Mouse (Mus musculus) CH12F3 (cell line): ENCODE data around the gene Cbx3.

Source experiments
- in situ Hi-C: fragments of 300-500 bp; cut with MboI; formaldehyde crosslinking; loops from 2 replicates; pipeline ENCODE4 v1.14.3; 2020; ENCODE audit warnings: low sequenced_read_pairs

Gene Cbx3

GRCm38 (mm10) chr6:51470311-51471178 is at the start of gene Cbx3:
TSS of gene Cbx3 (plus strand) at chr6:51470360.
- in situ Hi-C loops: no loop called here

DNA sequence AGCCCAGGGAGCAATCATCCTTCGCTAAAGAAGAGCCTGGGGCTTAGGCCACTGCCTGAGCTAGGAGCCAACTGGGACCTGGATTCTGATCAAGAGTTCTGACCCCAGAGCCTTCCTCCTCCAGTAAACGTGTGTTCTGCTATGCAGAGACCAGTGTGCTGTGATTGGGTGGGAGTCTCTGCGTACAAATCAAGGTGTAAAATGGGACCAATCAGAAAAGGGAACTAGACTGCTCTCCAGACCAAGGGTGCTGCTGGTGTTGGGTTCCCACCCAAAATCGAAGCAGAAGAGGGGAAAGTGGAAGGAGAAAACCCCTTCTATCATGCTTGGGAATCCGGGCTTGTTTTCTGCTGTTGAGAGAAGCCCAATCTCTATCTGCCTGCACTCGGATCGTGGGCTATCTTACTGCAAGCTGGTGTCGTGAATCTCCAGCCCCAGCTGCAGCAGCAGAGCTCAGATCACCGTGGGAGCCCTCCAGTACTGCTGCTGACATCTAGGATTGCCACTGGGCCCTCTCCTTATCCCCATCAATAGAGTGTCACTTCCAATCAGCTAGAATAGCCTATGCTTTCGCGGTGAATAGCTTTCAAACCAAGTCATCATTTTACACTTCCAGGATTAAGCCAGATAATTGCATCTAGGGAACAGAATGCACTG is 46.6 kb upstream of the Cbx3 start:
- in situ Hi-C loops: no loop called here

DNA sequence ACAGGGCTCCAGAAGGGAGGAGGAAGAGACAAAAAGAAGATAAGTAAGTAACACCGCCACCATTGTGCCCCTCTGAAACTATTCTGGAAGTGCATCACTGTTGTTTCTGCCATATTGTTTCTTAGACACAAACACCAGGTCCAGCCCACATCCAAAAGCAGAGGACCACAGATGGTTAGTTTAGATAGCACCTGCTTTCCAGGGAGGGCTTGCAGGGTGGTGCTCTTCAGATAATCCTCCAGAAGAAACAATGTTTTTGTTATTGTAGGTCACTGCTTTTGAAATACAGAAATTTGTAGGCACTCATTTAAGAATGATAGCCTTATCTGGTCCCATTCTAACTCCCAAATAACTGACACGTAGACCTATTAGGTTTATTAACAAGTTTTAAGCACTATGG is 45.6 kb upstream of the Cbx3 start:
- in situ Hi-C loops: no loop called here

DNA sequence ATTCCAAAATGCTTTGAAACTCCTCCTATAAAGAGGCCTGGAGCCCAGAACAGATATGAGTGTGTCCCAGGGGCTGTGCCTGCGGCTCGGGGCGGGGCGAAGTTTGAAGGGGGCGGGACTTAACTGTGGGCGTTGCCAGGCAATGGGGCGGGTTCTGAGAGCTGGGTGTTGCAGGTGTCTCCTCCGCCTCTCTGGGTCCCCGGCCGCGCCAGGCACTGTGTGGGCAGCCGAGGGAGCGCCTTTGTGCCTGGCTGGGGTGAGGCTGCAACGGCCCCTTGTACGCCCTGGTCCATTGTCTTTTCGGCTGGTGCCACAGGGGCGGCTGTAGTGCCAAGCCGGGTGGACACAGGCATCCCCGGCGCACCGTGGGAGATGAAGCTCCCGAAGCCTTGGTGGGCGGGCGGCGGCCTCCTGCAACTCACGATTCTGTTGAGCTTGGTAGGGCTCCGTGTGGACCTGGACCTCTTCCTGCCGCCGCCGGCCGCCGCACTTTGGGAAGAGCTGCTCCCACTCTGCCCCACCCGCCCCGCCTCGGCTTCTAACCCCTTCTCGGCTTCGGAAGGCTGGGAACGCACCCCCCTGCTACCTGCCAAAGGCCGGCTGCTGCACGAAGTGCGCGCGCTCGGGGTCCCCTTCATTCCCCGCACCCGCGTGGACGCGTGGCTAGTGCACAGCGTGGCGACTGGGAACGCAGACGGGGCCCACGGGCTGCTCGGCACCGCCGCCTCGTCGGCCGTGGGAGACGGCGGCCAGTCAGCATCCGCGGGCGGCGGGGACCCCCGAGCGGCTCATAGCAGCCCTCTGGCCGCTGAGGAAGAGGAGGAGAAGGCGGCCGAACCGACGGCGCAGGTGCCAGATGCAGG is 37.4 kb upstream of the Cbx3 start, which contains the start of gene Nfe2l3:
Gene Nfe2l3 (plus strand): TSS at position 136 of the 863 bp plus-strand sequence.
- in situ Hi-C loops: no loop called here

DNA sequence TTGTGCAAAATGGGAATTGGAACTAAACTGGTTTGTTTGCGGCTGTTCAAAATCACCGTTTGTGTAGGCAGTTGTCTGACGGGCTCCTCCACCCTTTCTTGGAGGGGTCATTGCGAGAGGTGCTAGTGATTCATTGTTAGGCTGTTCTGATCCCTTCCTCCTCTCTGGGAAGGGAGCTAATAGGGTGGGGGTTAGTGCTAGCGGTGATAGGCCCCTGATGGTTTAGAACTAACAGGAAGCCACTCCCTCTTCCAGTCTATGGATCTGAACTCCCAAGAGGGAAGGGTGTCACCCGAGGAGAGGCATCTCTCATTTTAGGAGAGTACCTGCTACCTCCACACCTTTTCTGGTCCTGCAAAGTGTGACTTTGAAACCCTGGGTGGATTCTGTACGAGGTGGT is 35.9 kb upstream of the Cbx3 start:
- in situ Hi-C loops: no loop called here

GRCm38 (mm10) chr6:51437665-51438064 is 32.5 kb upstream of the Cbx3 start:
- in situ Hi-C loops: no loop called here

DNA sequence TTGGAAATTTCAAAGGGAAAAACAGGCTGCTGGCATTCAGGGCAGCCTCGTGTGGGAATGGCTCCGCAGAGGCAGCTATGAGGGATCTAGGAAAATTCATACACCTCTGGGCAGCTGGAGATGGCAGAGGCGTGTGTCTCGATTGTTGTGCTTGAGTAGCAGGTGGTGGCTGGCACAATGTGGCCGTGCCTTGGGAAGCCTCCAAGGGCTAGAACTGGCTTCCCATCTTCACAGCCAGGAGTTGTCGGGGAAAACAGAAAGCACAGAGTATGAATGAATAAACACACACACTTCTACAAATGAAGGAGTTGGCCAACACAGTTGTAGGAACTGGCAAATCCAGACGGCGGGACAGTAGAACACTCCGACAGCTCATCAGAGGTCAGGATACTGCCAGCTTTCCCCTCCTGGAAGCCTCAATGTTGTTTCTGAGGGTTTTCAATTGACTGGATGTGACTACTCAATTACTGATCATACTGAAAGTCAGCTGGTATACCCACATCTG is 31.3 kb upstream of the Cbx3 start:
- in situ Hi-C loops: no loop called here

DNA sequence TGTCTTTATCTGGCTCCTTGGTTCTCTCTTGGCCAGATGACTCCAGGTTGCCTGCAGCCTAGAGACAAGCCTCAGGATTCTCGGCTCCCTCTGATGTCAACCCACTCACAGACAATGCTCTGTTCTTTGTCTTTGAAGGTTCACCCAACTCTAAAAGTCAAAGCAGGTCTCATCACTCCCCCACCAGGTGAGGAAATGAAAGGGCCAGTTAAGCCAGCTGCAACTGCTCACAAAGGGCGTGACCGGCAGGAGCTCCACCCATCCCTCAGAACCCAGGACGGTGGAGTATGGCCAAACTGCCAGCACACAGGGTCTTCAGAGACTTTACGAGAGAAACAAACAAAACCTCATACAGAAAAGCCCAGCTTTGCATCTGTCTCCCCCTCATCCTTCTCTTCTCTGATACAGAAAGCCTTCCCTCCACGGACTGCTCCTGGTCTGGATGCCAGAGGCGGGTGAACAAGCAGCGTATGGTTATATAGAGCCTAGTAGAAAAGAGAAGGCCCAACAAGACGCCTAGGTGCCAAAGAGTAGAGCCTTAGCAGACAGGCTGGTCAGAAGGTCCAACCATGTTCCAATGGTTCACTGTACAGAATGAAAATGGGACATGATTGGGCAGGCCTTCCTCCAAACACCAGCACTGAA is 27.8 kb upstream of the Cbx3 start:
- in situ Hi-C loops: no loop called here

DNA sequence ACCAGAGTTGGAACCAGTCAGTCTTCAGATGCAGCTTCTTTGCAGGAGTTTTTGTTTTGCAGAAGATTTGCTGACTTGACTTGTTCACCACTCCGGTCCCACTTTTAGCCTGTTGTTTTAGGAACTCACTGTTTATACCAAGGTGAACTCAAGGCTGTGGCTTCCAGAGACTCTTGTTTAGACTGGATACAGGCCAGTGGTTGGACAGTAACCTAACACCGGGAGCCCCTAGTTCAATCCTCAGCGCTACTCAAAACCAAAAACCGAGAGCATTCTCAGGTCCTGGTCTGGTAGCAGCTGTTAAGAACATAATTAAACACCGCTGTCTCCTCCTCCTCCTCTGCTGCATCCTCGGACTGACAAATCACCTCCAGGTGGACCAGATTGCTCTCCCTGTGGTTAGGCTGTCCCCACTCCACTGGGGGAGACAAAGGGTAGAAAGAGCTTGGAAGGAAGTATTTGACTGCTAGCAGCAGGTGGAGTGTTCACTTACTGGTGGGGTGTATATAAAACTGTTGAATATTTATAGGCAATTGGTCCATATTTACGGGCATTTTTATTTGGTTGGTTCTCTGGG is 17.1 kb upstream of the Cbx3 start:
- in situ Hi-C loops: no loop called here

DNA sequence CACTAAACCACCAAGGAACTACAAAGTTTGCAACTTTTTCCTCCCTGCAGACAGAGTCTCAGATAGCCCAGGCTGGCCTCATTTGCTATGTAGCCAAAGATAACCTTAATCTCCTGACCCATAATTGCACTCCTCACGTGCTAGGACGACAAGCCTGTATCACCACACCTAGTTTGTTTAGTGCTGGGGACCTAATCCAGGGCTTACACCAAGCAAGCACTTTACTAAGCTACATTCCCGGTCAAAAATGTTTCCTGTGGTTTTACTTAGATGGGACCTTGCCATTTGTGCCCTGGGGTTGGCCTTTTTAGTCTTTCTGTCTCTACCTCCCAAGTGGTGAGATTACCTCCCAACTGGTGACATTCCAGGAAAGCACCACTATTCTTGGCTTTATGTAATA is 15.2 kb upstream of the Cbx3 start:
- in situ Hi-C loops: no loop called here

DNA sequence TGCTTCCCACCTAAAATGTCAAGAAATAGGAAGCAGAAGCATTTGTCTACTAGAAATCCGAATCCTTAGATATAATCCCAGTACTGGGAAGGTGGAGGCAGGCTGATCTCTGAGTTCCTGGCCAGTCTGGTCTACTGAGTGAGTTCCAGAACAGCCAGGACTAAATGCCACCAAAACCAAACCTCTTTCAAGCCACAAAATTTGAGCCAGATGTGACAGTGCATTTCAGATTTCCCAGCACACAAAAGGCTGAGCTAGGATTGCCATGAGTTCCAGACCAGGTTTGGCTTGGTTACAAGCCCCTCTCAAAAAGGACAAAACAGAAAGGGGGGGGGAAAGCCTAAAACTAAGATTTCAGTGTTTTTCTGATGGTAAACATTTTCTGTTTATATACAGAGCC is 14.0 kb upstream of the Cbx3 start:
- in situ Hi-C loops: no loop called here

GRCm38 (mm10) chr6:51457283-51457682 is 12.9 kb upstream of the Cbx3 start:
- in situ Hi-C loops: no loop called here

DNA sequence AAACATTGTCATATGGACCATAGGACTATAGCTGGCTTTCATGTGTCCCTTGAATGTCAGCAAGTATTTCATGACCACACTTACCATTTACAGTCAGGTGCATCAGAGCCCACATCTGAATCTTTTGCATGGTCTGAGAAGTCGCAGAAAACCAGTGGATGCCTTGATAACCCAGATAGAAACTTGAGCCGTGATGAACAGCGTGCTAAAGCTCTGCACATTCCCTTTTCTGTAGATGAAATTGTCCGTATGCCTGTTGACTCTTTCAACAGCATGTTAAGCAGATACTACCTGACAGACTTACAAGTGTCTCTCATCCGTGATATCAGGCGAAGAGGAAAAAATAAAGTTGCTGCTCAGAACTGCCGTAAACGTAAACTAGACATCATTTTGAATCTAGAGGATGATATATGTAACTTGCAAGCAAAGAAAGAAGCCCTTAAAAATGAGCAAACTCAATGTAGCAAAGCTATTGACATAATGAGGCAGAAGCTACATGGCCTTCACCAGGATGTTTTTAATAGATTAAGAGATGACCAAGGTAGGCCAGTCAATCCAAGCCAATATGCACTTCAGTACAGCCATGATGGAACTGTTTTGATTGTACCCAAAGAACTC is 12.3 kb upstream of the Cbx3 start:
- in situ Hi-C loops: no loop called here

GRCm38 (mm10) chr6:51458925-51459312 is 11.2 kb upstream of the Cbx3 start:
- in situ Hi-C loops: no loop called here

DNA sequence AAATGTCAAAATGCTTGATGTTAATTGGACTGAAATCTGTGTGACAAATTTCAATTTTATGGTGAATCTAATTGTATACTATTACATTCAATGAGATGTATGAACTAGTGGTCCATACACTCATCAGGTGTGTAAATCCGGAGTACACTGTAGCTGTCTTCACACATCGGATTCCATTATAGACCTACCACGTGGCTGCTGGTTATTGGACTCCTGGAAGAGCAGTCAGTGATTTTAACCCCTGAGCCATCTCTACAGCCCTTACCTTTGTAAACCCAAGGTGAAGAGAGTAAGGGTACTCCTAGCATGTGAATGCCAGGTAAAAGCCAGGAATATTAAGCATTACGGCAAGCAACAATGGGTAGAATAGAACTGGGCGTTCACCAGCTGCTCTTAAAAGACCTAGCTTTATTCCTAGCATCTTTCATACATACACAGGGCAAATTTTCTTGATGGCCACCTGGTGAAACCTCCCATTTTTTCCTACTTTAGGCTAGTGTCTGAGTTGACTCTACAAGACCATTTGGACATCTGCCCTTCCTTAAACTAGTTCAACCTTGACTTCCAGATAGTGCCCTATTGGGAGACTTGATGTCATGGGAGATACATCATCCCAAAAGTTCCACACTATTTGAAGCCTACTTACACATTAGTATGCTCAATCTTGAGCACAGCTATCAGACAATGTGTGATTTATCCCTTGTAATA is 10.7 kb upstream of the Cbx3 start:
- in situ Hi-C loops: no loop called here

DNA sequence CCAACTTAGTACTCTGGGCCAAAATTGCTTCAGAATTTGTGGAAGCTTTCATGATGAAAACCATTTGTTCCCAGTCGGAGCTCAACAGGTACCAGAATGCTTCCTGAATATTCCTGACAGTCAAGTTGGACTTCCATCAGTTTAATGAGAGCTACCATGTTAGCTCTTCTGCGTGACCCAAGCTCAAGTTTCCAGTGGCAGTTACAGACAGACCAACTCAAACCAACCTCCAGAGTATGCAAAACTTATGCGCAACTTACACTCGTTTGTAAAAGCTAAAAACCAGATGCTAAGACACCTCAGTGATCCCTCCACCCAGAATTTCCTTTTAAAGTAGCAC is 10.2 kb upstream of the Cbx3 start:
- in situ Hi-C loops: no loop called here

GRCm38 (mm10) chr6:51460363-51460762 is 9.8 kb upstream of the Cbx3 start:
- in situ Hi-C loops: no loop called here

GRCm38 (mm10) chr6:51467649-51468048 is 2.5 kb upstream of the Cbx3 start:
- in situ Hi-C loops: no loop called here

DNA sequence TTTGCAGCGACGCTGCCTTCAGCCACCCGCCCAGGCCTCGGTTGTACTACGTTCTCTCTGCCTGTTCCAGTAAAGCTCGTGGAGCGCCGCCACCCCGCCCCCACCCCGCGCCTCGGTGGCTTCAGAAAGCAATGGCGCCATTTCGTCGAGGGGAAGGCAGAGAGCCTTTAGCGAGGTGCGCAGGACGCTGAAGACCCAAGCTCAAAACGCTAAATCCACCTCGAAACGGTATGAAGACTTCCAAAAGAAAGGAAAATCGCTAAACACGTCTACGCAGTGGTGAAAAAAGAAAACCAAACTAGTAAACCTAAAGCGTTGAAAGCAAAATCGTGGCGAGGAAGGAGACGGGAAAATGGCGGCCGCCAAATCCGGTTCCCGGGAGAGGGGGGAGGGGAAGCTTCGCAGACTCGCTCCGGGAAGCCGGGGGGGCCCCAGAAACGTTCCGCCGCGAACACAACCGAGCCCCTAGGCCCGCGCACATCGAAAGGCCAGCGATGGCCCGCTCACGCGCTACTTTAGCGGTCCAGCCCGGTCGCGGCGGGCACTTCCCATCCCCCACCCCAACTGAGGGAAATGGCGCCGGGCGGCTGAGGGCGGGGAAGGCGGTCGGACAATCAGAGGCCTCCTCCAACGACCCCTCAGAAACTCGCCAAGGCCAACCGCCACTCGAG is 1.1 kb upstream of the Cbx3 start:
- in situ Hi-C loops: no loop called here
